Mouse (Mus musculus): Measurements from ENCODE around the gene Gm20605. TPM values are rescaled to one million over a fixed set of nuclear protein-coding genes. Genes with fewer than 3 reads are reported as not detected.

Gm20605 gene
- total RNA-seq, 2 experiments from 2014 or later: 2.9 to 3.3 TPM

GRCm38 (mm10) chr5:137645652-137646091 is 16.7 kb downstream of the Gm20605 start, which contains the start of gene Irs3:
TSS of gene Irs3 (minus strand) at chr5:137645714.
- Histone ChIP-seq H3K27ac (peak within 1 kb of the TSS; percentile 73), H3K4me3 (peak within 1 kb of the TSS; percentile 65)
- intact Hi-C loops (cut with DNase I): no loop called here
- TF ChIP-seq CTCF (IDR thresholded peaks at IDR 0.05): no peak
- peak; percentile 67 for DNase-seq

GRCm38 (mm10) chr5:137647827-137648601 is 19.0 kb downstream of the Gm20605 start:
- no peak for DNase-seq
- intact Hi-C loops (cut with DNase I): no loop called here
- Histone ChIP-seq H3K27ac (peak overlapping the region; percentile 86; the same call in 1 of the 2 replicates), H3K4me3 (no peak overlapping the region)
- no peak for TF ChIP-seq CTCF (IDR thresholded peaks at IDR 0.05)

- TF ChIP-seq CTCF (IDR thresholded peaks at IDR 0.05): no peak
- DNase-seq: no peak
- no peak overlapping the region for H3K4me3 ChIP-seq
- H3K27ac ChIP-seq: peak overlapping the region; percentile 86
- intact Hi-C loops (cut with DNase I): no loop called here
Measured at GRCm38 (mm10) chr5:137649251-137649650, 20.3 kb downstream of the Gm20605 start.

GRCm38 (mm10) chr5:137649669-137650571 is 20.9 kb downstream of the Gm20605 start:
- intact Hi-C loops (cut with DNase I): no loop called here
- H3K27ac ChIP-seq: peak overlapping the region; percentile 86
- no peak for TF ChIP-seq CTCF (IDR thresholded peaks at IDR 0.05)
- H3K4me3 ChIP-seq: peak overlapping the region; percentile 43
- DNase-seq: peak; percentile 62

GRCm38 (mm10) chr5:137652474-137652873 is 23.5 kb downstream of the Gm20605 start:
- intact Hi-C loops (cut with DNase I): loop anchor here (1.0 kb wide), 1 partner anchor 67 kb away; no protein-coding TSS in a partner anchor
- peak; percentile 84 for TF ChIP-seq CTCF (IDR thresholded peaks at IDR 0.05)
- peak overlapping the region; percentile 86 for H3K27ac ChIP-seq
- DNase-seq: peak; percentile 82
- peak overlapping the region; percentile 28 for H3K4me3 ChIP-seq

GRCm38 (mm10) chr5:137653366-137653765 is 24.4 kb downstream of the Gm20605 start:
- no peak for TF ChIP-seq CTCF (IDR thresholded peaks at IDR 0.05)
- intact Hi-C loops (cut with DNase I): no loop called here
- no peak for DNase-seq
- 0 out of 2 replicates have a peak overlapping the region, but pooled peaks have one; percentile 86 for H3K27ac ChIP-seq
- no peak overlapping the region for H3K4me3 ChIP-seq

GRCm38 (mm10) chr5:137654746-137655145 is 25.8 kb downstream of the Gm20605 start:
- intact Hi-C loops (cut with DNase I): no loop called here
- TF ChIP-seq CTCF (IDR thresholded peaks at IDR 0.05): peak; percentile 43
- no peak overlapping the region for H3K27ac ChIP-seq
- DNase-seq: no peak
- no peak overlapping the region for H3K4me3 ChIP-seq

GRCm38 (mm10) chr5:137656977-137657376 is 28.0 kb downstream of the Gm20605 start:
- peak; percentile 91 for TF ChIP-seq CTCF (IDR thresholded peaks at IDR 0.05)
- peak; percentile 76 for DNase-seq
- Histone ChIP-seq H3K27ac (peak overlapping the region; percentile 71), H3K4me3 (no peak overlapping the region)
- intact Hi-C loops (cut with DNase I): loop anchor here (1.0 kb wide), 1 partner anchor 100 kb away; no protein-coding TSS in a partner anchor

- intact Hi-C loops (cut with DNase I): no loop called here
- peak overlapping the region; percentile 85 for H3K27ac ChIP-seq
Measured at GRCm38 (mm10) chr5:137660064-137660688, 31.2 kb downstream of the Gm20605 start.

DNA sequence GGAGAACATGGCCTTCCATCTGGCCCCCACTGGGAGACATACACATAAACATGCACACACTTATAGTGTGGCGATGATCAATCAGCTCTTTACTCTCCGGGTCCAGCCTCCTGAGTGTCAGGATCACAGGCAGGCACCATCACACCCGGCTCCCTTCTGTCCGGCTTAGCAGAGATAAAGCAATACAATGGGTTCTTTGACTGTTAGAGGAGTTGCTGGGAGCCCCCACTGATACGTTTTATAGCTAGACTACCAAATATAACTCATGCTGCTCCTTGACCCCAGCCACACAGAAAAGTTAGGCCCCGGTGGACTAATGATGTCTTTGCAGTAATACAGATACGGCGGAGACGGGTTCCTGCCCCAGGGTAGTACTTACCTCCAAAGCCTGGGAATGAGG is 34.1 kb downstream of the Gm20605 start:
- no peak for DNase-seq
- TF ChIP-seq CTCF (IDR thresholded peaks at IDR 0.05): no peak
- intact Hi-C loops (cut with DNase I): no loop called here
- Histone ChIP-seq H3K4me3 (no peak overlapping the region), H3K27ac (no peak overlapping the region)

More at GRCm38 (mm10) chr5:137660064-137660688, 31.2 kb downstream of the Gm20605 start:
- H3K4me3 ChIP-seq: no peak overlapping the region
- no peak for TF ChIP-seq CTCF (IDR thresholded peaks at IDR 0.05)
- peak; percentile 85 for DNase-seq

- peak; percentile 69 for DNase-seq
- no peak for TF ChIP-seq CTCF (IDR thresholded peaks at IDR 0.05)
- intact Hi-C loops (cut with DNase I): no loop called here
- Histone ChIP-seq H3K27ac (peak overlapping the region; percentile 88), H3K4me3 (peak overlapping the region; percentile 43)
Measured at GRCm38 (mm10) chr5:137668971-137669370, 40.0 kb downstream of the Gm20605 start.

DNA sequence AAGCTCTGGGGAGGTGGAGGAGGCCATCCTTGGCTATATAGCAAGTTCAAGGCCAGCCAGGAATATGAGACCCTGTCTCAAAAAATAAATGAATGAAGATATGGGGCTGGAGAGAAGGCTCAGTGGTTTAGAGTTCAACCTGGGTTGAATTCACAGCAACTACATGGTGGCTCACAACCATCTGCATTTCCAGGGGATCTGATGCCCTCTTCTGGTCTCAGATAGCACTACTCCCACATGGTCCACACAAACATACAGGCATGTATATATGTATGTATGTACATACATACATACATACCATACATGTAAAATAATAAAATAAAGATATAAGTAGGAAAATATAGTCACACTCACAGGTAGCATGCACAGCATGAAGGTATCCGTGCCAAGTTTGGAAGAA is 41.3 kb downstream of the Gm20605 start:
- H3K4me3 ChIP-seq: no peak overlapping the region
- peak overlapping the region; percentile 88 for H3K27ac ChIP-seq
- DNase-seq: no peak
- TF ChIP-seq CTCF (IDR thresholded peaks at IDR 0.05): peak; percentile 44
- intact Hi-C loops (cut with DNase I): no loop called here
